Mouse (Mus musculus) erythroblast, embryonic 14.5 days (primary cell): ENCODE measurements around the gene Foxo3.

ENCODE experiments used
- GATA1 ChIP-seq: IDR thresholded peaks from 2 replicates; pipeline ENCODE4 v1.6.1; 2012; ENCODE audit warnings: low read length, inconsistent platforms, mixed read lengths
- TAL1 ChIP-seq: IDR thresholded peaks from 3 replicates; pipeline ENCODE4 v1.6.1; 2012; ENCODE audit warnings: low read length, inconsistent platforms, mixed read lengths

DNA sequence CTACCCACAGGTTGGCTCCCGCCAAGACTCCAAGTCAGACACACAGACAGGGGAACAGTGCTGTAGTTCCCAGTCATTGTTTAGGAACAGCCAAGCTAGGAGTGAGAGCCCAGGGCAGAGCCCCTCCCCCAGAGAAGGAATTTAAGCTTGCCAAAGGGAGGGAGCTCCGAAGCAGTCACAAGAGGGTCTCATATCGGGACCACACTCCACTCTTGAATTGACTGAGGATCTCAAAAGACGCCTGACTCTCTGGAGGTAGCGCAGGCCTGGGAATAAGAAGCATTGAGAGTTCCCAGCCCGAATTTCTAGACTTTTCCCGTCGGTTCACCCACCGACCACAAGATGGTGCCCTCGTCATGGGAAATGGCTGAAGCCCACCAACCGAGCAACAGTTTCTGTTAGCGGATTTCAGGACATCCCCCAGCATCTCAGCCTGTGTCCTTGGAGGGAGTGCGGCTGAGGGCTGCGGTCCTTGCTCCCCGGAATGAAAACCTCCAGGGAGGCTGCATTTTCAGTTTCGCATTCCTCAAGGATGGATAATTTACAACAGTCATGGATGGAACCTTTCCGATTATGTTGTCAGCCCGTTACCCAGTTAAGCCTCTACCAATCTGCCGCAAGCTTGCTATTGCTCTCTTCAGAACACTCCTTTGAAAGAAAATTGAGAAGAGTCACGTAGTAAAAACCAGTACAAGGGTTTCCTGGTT, 31.6 kb upstream of the Foxo3 start:
- no peak for TF ChIP-seq GATA1
- no peak for TF ChIP-seq TAL1
